Mouse (Mus musculus) liver, embryonic 11.5 days (tissue): ENCODE data around the gene Igsf11. TPM values are rescaled to one million over a fixed set of nuclear protein-coding genes. Genes with fewer than 3 reads are reported as not detected.

Source experiments
- ATAC-seq: fragments of 200-750 bp; cut with Nextera tagmentation; replicated peaks from 2 replicates; pipeline ENCODE4 v1.8.0; 2017; ENCODE audit warnings: moderate number of reproducible peaks, mild to moderate bottlenecking, moderate TSS enrichment, moderate library complexity; ENCODE audit not compliant: low FRiP score
- DNase-seq: peaks from one replicate; pipeline ENCODE4 v3.0.0-alpha.2; 2017; ENCODE audit warnings: low spot score
- H3K27ac ChIP-seq: fragments of 300-500 bp; sonication (generic); 2 replicates; pipeline ENCODE4 v1.5.1; 2014; ENCODE audit warnings: mild to moderate bottlenecking, low read depth, low read length, control low read depth
- H3K27me3 ChIP-seq: fragments of 300-500 bp; sonication (generic); replicated peaks from 2 replicates; pipeline ENCODE4 v1.6.1; 2014; ENCODE audit warnings: low read length, mixed read lengths; ENCODE audit not compliant: control insufficient read depth, insufficient read depth
- H3K36me3 ChIP-seq: fragments of 300-500 bp; sonication (generic); 2 replicates; pipeline ENCODE4 v1.6.1; 2014; ENCODE audit warnings: mild to moderate bottlenecking, low read length, moderate library complexity, mixed read lengths; ENCODE audit not compliant: control insufficient read depth, insufficient read depth
- H3K4me1 ChIP-seq: fragments of 300-500 bp; sonication (generic); replicated peaks from 2 replicates; pipeline ENCODE4 v1.6.1; 2014; ENCODE audit warnings: low read length, mixed read lengths; ENCODE audit not compliant: control insufficient read depth, insufficient read depth
- H3K4me2 ChIP-seq: fragments of 300-500 bp; sonication (generic); 2 replicates; pipeline ENCODE4 v1.6.1; 2014; ENCODE audit warnings: mild to moderate bottlenecking, control low read depth, moderate library complexity
- H3K4me3 ChIP-seq: fragments of 300-500 bp; sonication (generic); 2 replicates; pipeline ENCODE4 v1.5.1; 2014; ENCODE audit warnings: low read depth, low read length, control low read depth
- H3K9ac ChIP-seq: fragments of 300-500 bp; sonication (generic); 2 replicates; pipeline ENCODE4 v1.6.1; 2014; ENCODE audit warnings: low read depth, low read length, control low read depth
- H3K9me3 ChIP-seq: fragments of 300-500 bp; sonication (generic); 2 replicates; pipeline ENCODE4 v1.6.1; 2016; ENCODE audit warnings: low read length, inconsistent platforms, mixed read lengths; ENCODE audit not compliant: control insufficient read depth
- WGBS: fragments of 180-500 bp; shearing (Covaris S2); extraction: QIAGEN DNeasy Blood & Tissue Kit; methylation state at CpG from one replicate; pipeline ENCODE4 v1.1.7; 2014; 5-methylcytosine and 5-hydroxymethylcytosine counted together
- polyA plus RNA-seq: library from polyadenylated mRNA; unstranded; fragments of >200 nt; fragmentation: Nextera tagmentation; extraction: Ambion mirVana; gene quantifications from 2 replicates; pipeline ENCODE4 v1.2.1, GENCODE M21; 2014

The Igsf11 gene
- 0.23 and 0.48 TPM in 2 replicates for polyA plus RNA-seq

DNA sequence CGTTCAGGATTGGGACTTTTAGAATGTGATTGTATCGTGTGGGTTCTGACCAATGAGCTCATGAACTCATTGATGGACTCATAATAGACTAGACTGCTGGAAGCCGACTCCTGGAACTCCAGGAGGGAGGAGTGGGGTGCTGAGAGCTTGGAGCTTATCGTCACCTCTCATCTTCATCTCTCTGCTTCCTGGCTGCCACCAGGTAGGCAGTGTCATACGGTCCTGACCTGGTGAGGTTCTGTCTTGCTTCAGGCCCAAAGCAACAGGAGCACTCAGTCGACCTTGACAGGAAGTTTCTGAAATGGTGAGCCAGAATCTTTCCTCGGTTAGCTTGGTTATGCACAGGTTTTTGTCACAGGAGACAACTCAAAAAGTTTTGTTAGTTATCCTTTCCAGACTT is at the start of gene Igsf11:
Gene Igsf11 (plus strand): TSS at position 301 of the 400 bp plus-strand sequence.
- Histone ChIP-seq H3K9me3 (no peaks in the 10 kb centered on the region), H3K27ac (no peak within 1 kb of the TSS), H3K4me1 (no peaks in the 10 kb centered on the region), H3K36me3 (no peaks in the 10 kb centered on the region), H3K4me3 (no peak within 1 kb of the TSS), H3K9ac (no peak within 1 kb of the TSS), H3K27me3 (no peaks in the 10 kb centered on the region), H3K4me2 (no peak within 1 kb of the TSS)
- WGBS = 79% methylated on average over 7 of the region's 7 CpGs
- no peak for ATAC-seq
- no peak for DNase-seq

GRCm38 (mm10) chr16:38858120-38858749 is 34.2 kb upstream of the Igsf11 start:
- H3K27me3 ChIP-seq = no peaks in the 10 kb centered on the region
- no peaks in the 10 kb centered on the region for H3K4me1 ChIP-seq
- H3K9me3 ChIP-seq = no peaks in the 10 kb centered on the region
- WGBS = 32% methylated on average over 8 of the region's 8 CpGs
- H3K9ac ChIP-seq = no peak overlapping the region
- no peak for DNase-seq
- no peak for ATAC-seq
- H3K36me3 ChIP-seq = no peaks in the 10 kb centered on the region
- no peak overlapping the region for H3K4me3 ChIP-seq
- H3K4me2 ChIP-seq = no peak overlapping the region
- H3K27ac ChIP-seq = no peak overlapping the region

- no peak overlapping the region for H3K4me3 ChIP-seq
- ATAC-seq (no peak), DNase-seq (no peak)
- WGBS = 76% methylated on average over 6 of the region's 6 CpGs
- H3K27ac ChIP-seq = no peak overlapping the region
- no peaks in the 10 kb centered on the region for H3K9me3 ChIP-seq
- H3K27me3 ChIP-seq = no peaks in the 10 kb centered on the region
- H3K4me2 ChIP-seq = no peak overlapping the region
- no peaks in the 10 kb centered on the region for H3K4me1 ChIP-seq
- no peak overlapping the region for H3K9ac ChIP-seq
- H3K36me3 ChIP-seq = no peaks in the 10 kb centered on the region
These were observed 31.9 kb upstream of the Igsf11 start for GRCm38 (mm10) chr16:38860548-38860947.

GRCm38 (mm10) chr16:38864358-38864757 is 28.1 kb upstream of the Igsf11 start:
- no peak for ATAC-seq
- H3K36me3 ChIP-seq = no peaks in the 10 kb centered on the region

DNA sequence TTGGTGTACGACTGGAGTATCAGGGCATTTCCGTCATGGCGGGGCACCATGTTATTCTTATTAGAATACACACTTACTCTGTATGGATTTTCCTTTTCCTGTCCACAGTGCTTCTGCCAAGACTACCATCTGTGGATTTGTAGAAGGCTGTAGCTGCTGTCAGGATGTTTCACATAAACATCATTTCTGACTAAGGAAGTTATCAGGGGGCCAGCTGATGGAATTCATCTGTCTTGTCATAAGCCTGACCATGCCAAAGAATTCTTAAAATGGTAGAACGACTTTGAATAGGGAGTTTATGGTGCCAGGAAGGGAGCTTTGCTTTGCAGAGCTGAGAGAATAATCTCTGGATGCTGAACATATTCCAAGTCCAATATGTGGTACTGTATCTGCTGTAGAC is 19.2 kb upstream of the Igsf11 start:
- Histone ChIP-seq H3K36me3 (no peaks in the 10 kb centered on the region), H3K4me2 (no peak overlapping the region), H3K27me3 (no peaks in the 10 kb centered on the region), H3K9me3 (no peaks in the 10 kb centered on the region), H3K9ac (no peak overlapping the region), H3K27ac (no peak overlapping the region), H3K4me1 (no peaks in the 10 kb centered on the region), H3K4me3 (no peak overlapping the region)
- DNase-seq (no peak), ATAC-seq (no peak)
- WGBS = 79% methylated on average over 4 of the region's 4 CpGs

More at GRCm38 (mm10) chr16:38864358-38864757, 28.1 kb upstream of the Igsf11 start:
- no peaks in the 10 kb centered on the region for H3K9me3 ChIP-seq
- no peaks in the 10 kb centered on the region for H3K4me1 ChIP-seq
- no peak overlapping the region for H3K9ac ChIP-seq
- no peak overlapping the region for H3K4me2 ChIP-seq
- DNase-seq = no peak
- H3K27me3 ChIP-seq = no peaks in the 10 kb centered on the region
- H3K4me3 ChIP-seq = no peak overlapping the region
- H3K27ac ChIP-seq = no peak overlapping the region
- 68% methylated on average over 5 of the region's 5 CpGs for WGBS

DNA sequence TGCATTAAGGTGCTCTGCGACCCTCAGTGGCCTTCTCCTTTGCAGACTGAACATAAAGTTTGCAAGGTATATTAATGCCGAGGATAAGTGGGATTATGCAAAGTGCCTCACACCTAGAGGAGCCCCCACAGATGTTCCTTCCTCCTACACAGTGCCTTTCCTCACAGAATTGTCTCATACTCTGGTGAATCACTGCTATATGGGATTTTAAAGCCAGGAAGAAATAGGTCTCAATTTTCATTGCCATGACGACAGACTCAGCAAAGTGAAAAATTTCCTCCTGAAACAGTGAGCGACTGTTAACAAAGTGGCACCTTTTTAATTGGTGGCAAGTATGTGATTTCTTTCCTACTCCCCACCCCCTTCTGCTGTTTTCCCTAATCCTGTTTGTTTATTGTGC is 18.0 kb upstream of the Igsf11 start:
- WGBS = 27% methylated on average over 4 of the region's 4 CpGs
- no peak for DNase-seq
- no peaks in the 10 kb centered on the region for H3K27me3 ChIP-seq

GRCm38 (mm10) chr16:38898816-38899425 is 6.5 kb downstream of the Igsf11 start:
- H3K9ac ChIP-seq = no peak overlapping the region
- H3K27ac ChIP-seq = no peak overlapping the region
- no peak overlapping the region for H3K4me2 ChIP-seq
- H3K9me3 ChIP-seq = no peaks in the 10 kb centered on the region
- no peaks in the 10 kb centered on the region for H3K36me3 ChIP-seq
- no peak for DNase-seq
- 43% methylated on average over 8 of the region's 8 CpGs for WGBS
- no peaks in the 10 kb centered on the region for H3K4me1 ChIP-seq
- no peak overlapping the region for H3K4me3 ChIP-seq
- no peak for ATAC-seq
- peaks cover 14% of the 10 kb centered on the region for H3K27me3 ChIP-seq

More for the DNA sequence above, 18.0 kb upstream of the Igsf11 start:
- H3K9me3 ChIP-seq = no peaks in the 10 kb centered on the region
- H3K4me3 ChIP-seq = no peak overlapping the region
- ATAC-seq = no peak
- H3K4me1 ChIP-seq = no peaks in the 10 kb centered on the region
- H3K36me3 ChIP-seq = no peaks in the 10 kb centered on the region
- no peak overlapping the region for H3K27ac ChIP-seq
- H3K9ac ChIP-seq = no peak overlapping the region
- no peak overlapping the region for H3K4me2 ChIP-seq

DNA sequence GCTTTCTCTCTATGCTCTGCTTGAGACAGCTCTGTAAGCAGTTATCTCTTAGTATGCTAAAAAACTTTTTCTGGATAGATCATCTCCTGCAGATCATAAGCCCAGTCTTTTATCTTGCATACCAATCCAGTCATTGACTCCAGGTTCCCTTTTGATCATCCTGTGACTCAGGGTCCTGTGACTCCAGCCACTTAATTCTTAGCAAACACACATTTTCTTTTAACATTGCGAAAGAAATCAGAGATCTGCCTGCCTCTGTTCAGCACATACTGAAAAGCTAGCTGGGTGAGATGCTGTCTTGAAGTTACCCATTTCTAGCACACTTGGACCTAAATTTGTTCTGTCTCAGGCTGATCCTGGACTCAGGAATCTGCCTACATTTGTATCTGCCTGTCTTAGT is 7.6 kb downstream of the Igsf11 start:
- Histone ChIP-seq H3K4me3 (no peak overlapping the region), H3K36me3 (no peaks in the 10 kb centered on the region), H3K27me3 (peaks cover 22% of the 10 kb centered on the region), H3K9me3 (no peaks in the 10 kb centered on the region), H3K9ac (no peak overlapping the region), H3K4me1 (no peaks in the 10 kb centered on the region), H3K27ac (no peak overlapping the region), H3K4me2 (no peak overlapping the region)
- 80% methylated on average over 1 of the region's 1 CpGs for WGBS
- DNase-seq = no peak
- ATAC-seq = no peak
